Mouse (Mus musculus) liver, embryonic 14.5 days (tissue): ENCODE results near the gene Sbf1.

Experiments
- CTCF ChIP-seq: IDR thresholded peaks from 2 replicates; pipeline ENCODE4 v1.5.1; 2016; ENCODE audit warnings: antibody characterized with exemption, low read depth, control low read depth
- EP300 ChIP-seq: IDR thresholded peaks from 2 replicates; pipeline ENCODE4 v1.6.1; 2016; ENCODE audit warnings: antibody characterized with exemption, low read depth

DNA sequence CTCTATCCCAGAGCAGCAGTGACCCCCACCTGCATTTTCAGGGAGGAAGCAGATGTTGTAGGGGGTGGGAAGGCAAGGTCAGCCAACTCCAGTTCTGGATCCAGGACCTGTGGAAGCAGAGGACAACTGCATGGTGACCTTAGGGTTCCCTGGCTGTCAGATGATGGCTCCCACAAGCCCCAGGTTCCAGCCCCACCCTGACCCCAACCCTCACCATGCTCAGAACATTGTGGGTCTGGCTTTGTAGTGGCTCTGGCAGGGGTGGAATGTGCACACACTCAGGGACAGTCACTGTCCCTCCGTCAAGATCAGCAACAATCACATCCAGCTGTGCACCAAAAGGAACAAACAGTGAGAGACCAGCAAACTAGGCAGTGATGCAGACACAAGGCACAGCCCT is 9.1 kb downstream of the Sbf1 start:
- no peak for TF ChIP-seq EP300
- TF ChIP-seq CTCF, result no peak
